Mouse (Mus musculus): Measurements from ENCODE around the gene Dtl. TPM values are rescaled to one million over a fixed set of nuclear protein-coding genes. Genes with fewer than 3 reads are reported as not detected.
"Not testable (repeated sequence)": the region's sequence is repeated elsewhere in the genome, so short reads cannot be mapped to it uniquely, and the experiment has no call there.

Gene Dtl
- polyA plus RNA-seq, 1 experiment from 2014 or later: 64.2 TPM

DNA sequence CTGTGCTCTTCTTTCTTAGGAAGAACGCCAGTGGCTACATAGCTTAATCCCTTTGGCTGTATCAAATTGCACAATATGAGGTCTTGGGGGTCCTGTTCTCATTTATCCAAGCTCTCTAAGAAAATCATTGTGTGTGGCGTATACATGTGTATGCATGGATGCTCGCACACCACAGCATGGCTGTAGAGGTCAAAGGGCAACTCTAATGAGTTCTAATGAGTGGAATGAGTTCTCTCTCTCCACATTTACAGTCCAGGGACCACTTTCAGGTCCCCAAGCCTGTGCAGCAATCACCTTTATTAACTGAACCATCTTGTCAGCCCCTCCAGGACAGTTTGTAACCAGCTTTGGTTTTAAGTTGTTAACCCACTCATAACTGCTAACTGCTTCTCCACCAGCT, 58.3 kb downstream of the Dtl start:
- no peak for ATAC-seq (ENCODE audit: insufficient number of reproducible peaks, insufficient read depth, low FRiP score, low TSS enrichment, low read depth)
- Histone ChIP-seq H3K4me2 (no peak overlapping the region), H3K9me3 (no peaks in the 10 kb centered on the region), H3K36me3 (no peaks in the 10 kb centered on the region), H3K27me3 (no peaks in the 10 kb centered on the region), H3K9ac (no peak overlapping the region), H3K4me3 (no peak overlapping the region), H3K27ac (no peak overlapping the region), H3K4me1 (no peaks in the 10 kb centered on the region)
- WGBS: 35% methylated on average over 3 of the region's 3 CpGs

DNA sequence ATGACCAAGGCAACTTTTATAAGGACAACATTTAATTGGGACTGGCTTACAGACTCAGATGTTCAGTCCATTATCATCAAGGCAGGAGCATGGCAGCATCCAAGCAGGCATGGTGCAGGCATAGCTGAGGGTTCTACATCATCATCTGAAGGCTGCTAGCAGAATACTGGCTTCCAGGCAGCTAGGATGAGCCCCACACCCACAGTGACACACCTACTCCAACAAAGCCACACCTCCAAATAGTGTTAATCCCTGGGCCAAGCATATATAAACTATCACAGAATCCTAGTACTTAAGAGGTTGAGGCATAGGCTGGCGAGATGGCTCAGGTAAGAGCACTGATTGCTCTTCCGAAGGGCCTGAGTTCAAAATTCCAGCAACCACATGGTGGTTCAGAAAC, 59.0 kb downstream of the Dtl start:
- not testable (repeated sequence) for ATAC-seq (ENCODE audit: insufficient number of reproducible peaks, insufficient read depth, low FRiP score, low TSS enrichment, low read depth); H3K27ac ChIP-seq; H3K27me3 ChIP-seq; H3K4me2 ChIP-seq; H3K36me3 ChIP-seq; H3K9ac ChIP-seq; H3K4me3 ChIP-seq; H3K4me1 ChIP-seq; H3K9me3 ChIP-seq
- WGBS: 88% methylated on average over 2 of the region's 2 CpGs

DNA sequence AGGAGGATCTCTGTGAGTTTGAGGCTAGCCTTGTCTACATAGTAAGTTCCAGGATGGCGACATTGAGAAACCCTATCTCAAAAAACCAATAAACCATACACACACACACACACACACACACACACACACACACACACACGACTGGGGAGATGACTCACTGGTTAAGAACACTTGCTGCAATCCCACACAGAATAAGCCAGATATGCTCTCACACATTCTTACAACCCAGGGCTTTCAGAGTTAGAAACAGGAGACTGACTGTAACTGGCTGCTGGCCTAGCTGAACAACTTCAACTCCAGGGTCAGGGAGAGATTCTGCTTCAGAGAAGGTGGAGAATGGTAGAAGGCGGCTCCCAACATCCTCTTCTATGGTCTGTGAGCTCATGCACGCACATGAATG, 62.1 kb downstream of the Dtl start:
- WGBS: 81% methylated on average over 4 of the region's 4 CpGs
- H3K9ac ChIP-seq: no peak overlapping the region
- H3K27ac ChIP-seq: no peak overlapping the region
- ATAC-seq (ENCODE audit: insufficient number of reproducible peaks, insufficient read depth, low FRiP score, low TSS enrichment, low read depth): no peak
- H3K27me3 ChIP-seq: no peaks in the 10 kb centered on the region
- H3K4me2 ChIP-seq: no peak overlapping the region
- no peak overlapping the region for H3K4me3 ChIP-seq
- no peaks in the 10 kb centered on the region for H3K4me1 ChIP-seq
- no peaks in the 10 kb centered on the region for H3K36me3 ChIP-seq
- no peaks in the 10 kb centered on the region for H3K9me3 ChIP-seq

DNA sequence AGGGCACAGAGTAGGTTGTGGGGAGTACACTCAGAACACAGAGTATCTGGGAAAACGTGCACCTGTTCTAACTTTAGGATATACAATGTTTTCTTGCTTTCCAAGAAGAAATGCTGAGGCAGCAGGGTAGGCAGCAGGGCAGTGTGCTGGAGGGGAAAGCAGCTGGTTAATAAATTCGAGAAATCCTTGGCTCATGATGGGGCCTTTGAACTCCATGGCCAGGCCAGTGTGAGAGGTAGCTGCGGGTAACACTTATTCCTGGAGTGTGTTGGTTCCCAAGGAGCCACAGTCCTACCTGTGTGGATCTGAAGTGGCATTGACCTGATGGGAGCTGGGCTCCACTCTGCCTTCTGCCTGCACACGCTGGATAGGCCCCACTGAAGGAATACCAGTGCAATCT, 63.0 kb downstream of the Dtl start:
- no peaks in the 10 kb centered on the region for H3K9me3 ChIP-seq
- H3K27me3 ChIP-seq: no peaks in the 10 kb centered on the region
- ATAC-seq (ENCODE audit: insufficient number of reproducible peaks, insufficient read depth, low FRiP score, low TSS enrichment, low read depth): no peak
- no peaks in the 10 kb centered on the region for H3K4me1 ChIP-seq
- no peak overlapping the region for H3K4me3 ChIP-seq
- H3K27ac ChIP-seq: no peak overlapping the region
- H3K36me3 ChIP-seq: no peaks in the 10 kb centered on the region
- no peak overlapping the region for H3K9ac ChIP-seq
- 79% methylated on average over 4 of the region's 4 CpGs for WGBS
- H3K4me2 ChIP-seq: no peak overlapping the region

DNA sequence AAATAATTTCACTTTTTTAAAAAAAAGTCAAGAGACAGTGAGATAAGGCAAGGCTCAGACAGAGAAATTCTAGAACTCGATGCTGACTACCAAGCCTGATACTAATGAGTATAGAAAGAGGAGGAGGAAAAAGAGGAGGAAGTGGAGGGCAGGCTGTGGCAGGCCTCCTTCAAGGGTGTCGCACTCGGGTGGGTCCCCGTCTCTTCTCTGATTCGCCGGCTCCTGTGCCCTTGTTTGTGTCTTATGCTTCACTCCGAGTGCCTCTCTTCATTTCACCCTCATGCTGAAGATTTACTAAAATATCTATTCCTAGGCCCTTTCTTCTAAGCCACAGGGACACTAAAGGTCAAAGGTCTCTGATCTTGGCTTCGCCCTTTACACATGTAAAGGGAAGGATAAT, 63.8 kb downstream of the Dtl start:
- H3K9me3 ChIP-seq: no peaks in the 10 kb centered on the region
- H3K36me3 ChIP-seq: no peaks in the 10 kb centered on the region
- no peak overlapping the region for H3K4me3 ChIP-seq
- no peak overlapping the region for H3K27ac ChIP-seq
- WGBS: 85% methylated on average over 8 of the region's 8 CpGs
- H3K4me2 ChIP-seq: no peak overlapping the region
- ATAC-seq (ENCODE audit: insufficient number of reproducible peaks, insufficient read depth, low FRiP score, low TSS enrichment, low read depth): no peak
- no peaks in the 10 kb centered on the region for H3K27me3 ChIP-seq
- H3K4me1 ChIP-seq: peaks cover 5% of the 10 kb centered on the region; the same call in 1 of the 2 replicates
- no peak overlapping the region for H3K9ac ChIP-seq

DNA sequence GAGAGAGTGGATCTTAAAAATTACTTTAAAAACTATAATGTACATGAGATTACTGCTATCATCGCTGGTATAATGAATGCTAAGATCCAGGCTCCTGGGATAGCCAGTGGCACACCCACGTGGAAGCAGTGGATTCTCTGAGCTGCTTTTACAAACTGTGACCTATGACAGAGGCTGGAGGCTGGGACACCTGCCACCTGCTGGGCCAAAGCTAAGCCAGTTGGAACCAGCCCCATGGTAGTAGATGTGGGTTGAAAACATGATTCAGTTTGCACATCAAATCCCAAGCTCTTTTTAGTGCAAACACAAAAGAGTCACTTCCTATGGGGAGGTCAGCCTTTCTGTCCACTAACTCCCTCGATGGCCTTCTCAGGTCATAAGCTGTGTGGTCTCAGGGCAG, 65.5 kb downstream of the Dtl start:
- H3K27ac ChIP-seq: no peak overlapping the region
- no peaks in the 10 kb centered on the region for H3K36me3 ChIP-seq
- no peaks in the 10 kb centered on the region for H3K27me3 ChIP-seq
- H3K4me2 ChIP-seq: no peak overlapping the region
- H3K4me1 ChIP-seq: peaks cover 5% of the 10 kb centered on the region; the same call in 1 of the 2 replicates
- no peaks in the 10 kb centered on the region for H3K9me3 ChIP-seq
- no peak overlapping the region for H3K9ac ChIP-seq
- no peak for ATAC-seq (ENCODE audit: insufficient number of reproducible peaks, insufficient read depth, low FRiP score, low TSS enrichment, low read depth)
- 80% methylated on average over 3 of the region's 3 CpGs for WGBS
- H3K4me3 ChIP-seq: no peak overlapping the region

DNA sequence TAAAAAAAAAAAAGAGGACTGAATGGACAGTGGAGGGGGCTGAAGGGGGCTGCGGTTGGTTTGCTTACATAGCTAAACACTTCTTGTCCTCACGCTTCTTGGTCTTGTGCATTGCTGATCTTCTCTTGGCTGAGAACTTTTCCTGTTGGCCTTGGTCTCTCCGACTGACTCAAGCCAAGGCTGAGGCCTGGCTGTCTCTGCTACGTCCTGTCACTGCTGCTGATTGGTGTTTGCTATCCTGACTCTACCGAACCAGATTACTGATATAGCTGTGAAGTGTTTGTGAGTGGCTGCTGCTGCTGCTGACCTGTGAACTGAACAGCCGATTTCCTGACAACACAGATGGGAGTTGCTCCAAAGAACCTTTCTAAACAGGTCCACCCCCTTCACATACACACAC, 66.2 kb downstream of the Dtl start:
- ATAC-seq (ENCODE audit: insufficient number of reproducible peaks, insufficient read depth, low FRiP score, low TSS enrichment, low read depth): no peak
- H3K4me2 ChIP-seq: no peak overlapping the region
- no peak overlapping the region for H3K27ac ChIP-seq
- no peaks in the 10 kb centered on the region for H3K9me3 ChIP-seq
- H3K27me3 ChIP-seq: no peaks in the 10 kb centered on the region
- WGBS: 88% methylated on average over 6 of the region's 6 CpGs
- no peak overlapping the region for H3K4me3 ChIP-seq
- H3K4me1 ChIP-seq: peaks cover 5% of the 10 kb centered on the region; the same call in 1 of the 2 replicates
- no peak overlapping the region for H3K9ac ChIP-seq
- H3K36me3 ChIP-seq: no peaks in the 10 kb centered on the region

DNA sequence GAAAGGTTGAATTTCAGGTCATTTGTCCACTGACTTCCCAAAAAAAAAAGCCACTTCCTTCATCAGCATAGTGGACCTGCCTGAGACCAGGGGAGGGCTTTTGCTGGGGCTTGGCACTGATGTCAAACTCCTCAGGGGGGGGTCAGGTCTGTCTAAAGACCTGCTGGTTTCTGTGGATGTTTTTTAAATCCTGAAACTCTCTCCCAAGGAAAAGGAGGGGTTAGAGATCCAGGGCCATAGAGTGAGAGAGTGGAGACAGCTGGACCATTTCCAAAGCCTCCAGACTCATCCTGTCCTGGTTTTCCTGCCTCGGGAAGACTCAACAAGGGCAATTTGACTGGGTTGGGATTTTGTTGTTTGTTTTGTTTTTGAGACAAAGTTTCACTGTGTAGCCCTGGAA, 68.6 kb downstream of the Dtl start:
- no peaks in the 10 kb centered on the region for H3K9me3 ChIP-seq
- no peak overlapping the region for H3K4me2 ChIP-seq
- WGBS: 37% methylated on average over 1 of the region's 1 CpGs
- ATAC-seq (ENCODE audit: insufficient number of reproducible peaks, insufficient read depth, low FRiP score, low TSS enrichment, low read depth): no peak
- H3K36me3 ChIP-seq: no peaks in the 10 kb centered on the region
- H3K27ac ChIP-seq: no peak overlapping the region
- no peak overlapping the region for H3K9ac ChIP-seq
- H3K4me1 ChIP-seq: peaks cover 5% of the 10 kb centered on the region; the same call in 1 of the 2 replicates
- H3K27me3 ChIP-seq: no peaks in the 10 kb centered on the region
- H3K4me3 ChIP-seq: no peak overlapping the region

DNA sequence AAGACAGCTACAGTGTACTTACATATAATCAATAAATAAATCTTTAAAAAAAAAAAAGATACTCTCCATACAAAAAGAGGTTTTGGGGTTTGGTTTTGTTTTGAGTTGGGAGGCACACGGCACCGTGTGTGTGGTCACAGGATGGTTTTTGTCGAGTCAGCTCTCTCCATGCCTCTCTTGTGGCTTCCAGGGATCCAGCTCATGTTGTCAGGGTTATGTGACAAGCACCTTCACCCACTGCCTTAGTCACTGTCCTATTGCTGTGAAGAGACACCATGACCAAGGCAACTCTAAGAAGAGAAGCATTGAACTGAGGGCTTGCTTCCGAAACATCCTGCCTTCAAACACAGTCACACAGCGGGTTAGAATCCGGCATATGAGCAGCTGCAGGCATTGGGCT, 75.7 kb downstream of the Dtl start:
- Histone ChIP-seq H3K4me2 (no peak overlapping the region), H3K36me3 (no peaks in the 10 kb centered on the region), H3K4me3 (no peak overlapping the region), H3K27ac (no peak overlapping the region), H3K4me1 (0 out of 2 replicates have a peak, but pooled peaks cover 2% of the 10 kb centered on the region), H3K27me3 (no peaks in the 10 kb centered on the region), H3K9me3 (no peaks in the 10 kb centered on the region), H3K9ac (no peak overlapping the region)
- 84% methylated on average over 6 of the region's 6 CpGs for WGBS
- ATAC-seq (ENCODE audit: insufficient number of reproducible peaks, insufficient read depth, low FRiP score, low TSS enrichment, low read depth): no peak

DNA sequence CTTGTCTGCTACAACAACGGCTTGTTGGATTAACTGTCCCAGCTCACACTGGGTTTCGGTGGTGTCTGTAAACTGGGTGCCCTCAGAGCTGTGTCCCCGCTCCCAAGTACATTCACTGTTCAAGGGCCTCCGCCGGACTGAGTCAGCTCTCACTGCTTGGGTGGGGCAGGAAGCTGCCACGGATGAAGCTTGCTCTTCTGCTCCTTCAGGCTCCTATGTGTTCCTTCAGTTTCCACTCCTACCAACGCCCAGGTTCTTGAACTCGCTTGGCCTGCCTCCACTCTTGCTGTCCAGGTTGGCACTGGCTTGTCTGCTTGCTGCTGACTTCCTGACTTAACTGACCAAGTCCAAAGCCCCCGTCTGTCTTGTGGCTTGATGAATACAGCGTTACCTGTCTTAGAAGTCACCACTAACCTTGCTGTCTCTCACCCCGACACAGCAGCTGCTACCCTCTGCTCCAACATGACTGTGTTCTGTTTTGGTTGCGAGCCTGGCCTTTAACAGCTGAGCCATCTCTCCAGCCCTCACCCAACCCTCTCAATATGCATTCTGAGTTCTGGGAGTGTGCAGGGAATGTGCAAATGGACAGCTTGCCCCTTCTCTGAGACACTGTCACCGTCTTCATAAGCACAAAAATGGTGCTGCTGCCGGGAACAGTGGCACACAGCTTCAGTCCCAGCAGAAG, 76.9 kb downstream of the Dtl start:
- WGBS: 81% methylated on average over 14 of the region's 14 CpGs
- Histone ChIP-seq H3K27me3 (no peaks in the 10 kb centered on the region), H3K4me1 (0 out of 2 replicates have a peak, but pooled peaks cover 2% of the 10 kb centered on the region), H3K9me3 (no peaks in the 10 kb centered on the region), H3K9ac (no peak overlapping the region), H3K36me3 (no peaks in the 10 kb centered on the region), H3K4me3 (no peak overlapping the region), H3K27ac (no peak overlapping the region), H3K4me2 (no peak overlapping the region)
- ATAC-seq (ENCODE audit: insufficient number of reproducible peaks, insufficient read depth, low FRiP score, low TSS enrichment, low read depth): no peak

DNA sequence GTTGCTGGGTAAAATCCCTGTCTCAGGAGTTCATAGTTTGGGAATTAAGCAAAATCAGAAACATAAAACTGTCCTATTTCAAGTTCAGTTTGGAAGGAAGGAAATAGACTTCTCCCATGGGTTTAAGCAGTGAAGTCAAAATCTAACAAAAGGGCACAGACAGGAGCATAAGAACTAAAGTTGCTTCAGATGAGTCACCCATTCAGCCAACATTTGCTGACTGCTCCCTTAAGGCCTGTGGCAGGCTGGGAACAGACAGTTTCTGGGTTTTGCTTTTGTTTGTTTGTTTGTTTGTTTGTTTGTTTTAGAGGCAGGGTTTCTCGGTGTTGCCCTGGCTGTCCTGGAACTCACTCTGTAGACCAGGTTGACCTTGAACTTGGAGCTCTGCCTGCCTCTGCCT, 78.7 kb downstream of the Dtl start:
- Histone ChIP-seq H3K27me3 (no peaks in the 10 kb centered on the region), H3K4me1 (0 out of 2 replicates have a peak, but pooled peaks cover 2% of the 10 kb centered on the region), H3K9ac (no peak overlapping the region), H3K36me3 (no peaks in the 10 kb centered on the region), H3K4me2 (no peak overlapping the region), H3K9me3 (no peaks in the 10 kb centered on the region), H3K27ac (no peak overlapping the region), H3K4me3 (no peak overlapping the region)
- no peak for ATAC-seq (ENCODE audit: insufficient number of reproducible peaks, insufficient read depth, low FRiP score, low TSS enrichment, low read depth)
- 82% methylated on average over 1 of the region's 1 CpGs for WGBS

DNA sequence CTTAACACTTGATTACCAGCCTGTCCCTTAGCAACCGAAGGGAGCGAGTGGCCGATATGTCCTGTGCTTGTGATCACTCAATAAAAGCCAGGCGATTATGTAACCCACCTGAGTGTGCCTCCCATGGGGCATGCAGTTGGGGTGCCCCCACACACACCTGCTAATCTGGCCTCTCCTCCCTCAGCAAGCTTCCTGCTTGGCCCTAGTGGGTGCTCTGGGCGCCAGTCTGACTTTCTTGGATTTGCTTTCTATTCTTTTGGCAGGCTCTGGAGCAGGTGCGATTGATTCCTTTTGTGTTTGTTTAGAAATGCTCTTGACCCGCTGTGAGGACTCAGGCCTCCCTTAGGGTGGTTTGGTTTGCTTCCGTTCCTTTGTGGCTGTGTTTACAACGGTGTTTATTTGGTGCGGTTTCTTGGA, 80.3 kb downstream of the Dtl start:
- Histone ChIP-seq H3K4me3 (no peak overlapping the region), H3K4me2 (no peak overlapping the region), H3K27me3 (no peaks in the 10 kb centered on the region), H3K9me3 (no peaks in the 10 kb centered on the region), H3K4me1 (0 out of 2 replicates have a peak, but pooled peaks cover 2% of the 10 kb centered on the region), H3K9ac (no peak overlapping the region), H3K36me3 (no peaks in the 10 kb centered on the region), H3K27ac (no peak overlapping the region)
- 59% methylated on average over 10 of the region's 10 CpGs for WGBS
- ATAC-seq (ENCODE audit: insufficient number of reproducible peaks, insufficient read depth, low FRiP score, low TSS enrichment, low read depth): no peak
